8 mouse cellular contexts compared by ENCODE assay signal in genomic region chr13:34993983-34994811, GRCm38 (mm10). TPM values are rescaled to one million over a fixed set of nuclear protein-coding genes. Genes with fewer than 3 reads are reported as not detected.
A peak's percentile ranks its signal among the peaks of the same experiment; 100 is the strongest.
DNase-seq lines count a peak whose midpoint lies in the region; ATAC-seq and TF ChIP-seq lines count a peak whose summit lies in the region.

No protein-coding gene starts in this region.

- H3K36me3 ChIP-seq in megakaryocyte, embryonic 14.5 days (replicated peaks; ENCODE audit: low read length), result peaks cover 26% of the 10 kb centered on the region

- DNase-seq in gastrocnemius, adult 8-10 months (ENCODE audit: low spot score in 2 of 2), result peak; percentile 89 to 91
- DNase-seq in hindlimb bud, embryonic 11.5 days (ENCODE audit: extremely low spot score, low read depth, low spot score), result peak; percentile 53
- peak; percentile 70 to 89 for DNase-seq in left cerebral cortex, adult 8-10 months (ENCODE audit: low spot score in 2 of 2)
- peak; percentile 94 to 95 for DNase-seq in right cerebral cortex, postnatal 10 days (ENCODE audit: low spot score in 2 of 2)
- DNase-seq in urinary bladder, postnatal 25 days (ENCODE audit: low spot score), result peak; percentile 92

- peak; percentile 93 for ATAC-seq in activated CD4-positive, CD25-positive, alpha-beta regulatory T cell, adult 4 months

- peak overlapping the region; percentile 94 for H3K27ac ChIP-seq in cortical plate, adult 2 months (ENCODE audit: insufficient read depth, low read length)

- peak; percentile 56 for TF ChIP-seq POLR2A in cortical plate, adult 2 months (IDR thresholded peaks at IDR 0.05; ENCODE audit: extremely low read depth, insufficient read depth, low read length)

- H3K27me3 ChIP-seq in megakaryocyte, embryonic 14.5 days (replicated peaks), result no peaks in the 10 kb centered on the region

- TF ChIP-seq CTCF in cortical plate, adult 2 months (IDR thresholded peaks at IDR 0.05; ENCODE audit: extremely low read depth, insufficient read depth, low read length), result no peak

- H3K4me1 ChIP-seq in cortical plate, adult 2 months (ENCODE audit: control insufficient read depth, insufficient read depth, low read length), result no peaks in the 10 kb centered on the region; the same call in 1 of the 2 replicates
- H3K4me1 ChIP-seq in megakaryocyte, embryonic 14.5 days, result peaks cover 24% of the 10 kb centered on the region

- peak overlapping the region; percentile 81 for H3K4me3 ChIP-seq in cortical plate, adult 2 months (ENCODE audit: insufficient read depth, low read length)
- H3K4me3 ChIP-seq in megakaryocyte, embryonic 14.5 days (replicated peaks), result peak overlapping the region; percentile 95

- peaks cover 8% of the 10 kb centered on the region; the same call in 1 of the 2 replicates for H3K9me3 ChIP-seq in megakaryocyte, embryonic 14.5 days

RNA-seq across cellular contexts. Expression of gene Eci3, which starts 30.6 kb away (rescaled TPM):
- under 1 TPM in 1 of 2 experiments, not detected in 1; 0.62 TPM for polyA plus RNA-seq in activated CD4-positive, CD25-positive, alpha-beta regulatory T cell, adult 4 months (2017; shearing (Covaris generic))
- not detected in 2 replicates for polyA plus RNA-seq in cortical plate, adult 2 months (2012; rRNA removed)
- under 1 TPM; 0.32 to 0.65 (median 0.46) TPM for total RNA-seq in gastrocnemius, adult 8-10 months (2022)
- total RNA-seq in left cerebral cortex, adult 8-10 months (2022), result 1 to 10 TPM in 2 of 4 experiments, under 1 TPM in 2; 0.41 to 2.0 (median 0.90) TPM
- polyA plus RNA-seq in megakaryocyte, embryonic 14.5 days (2012; ENCODE audit: insufficient read depth, low replicate concordance), result not detected in 2 replicates

RNA-seq across cellular contexts. Expression of gene Eci2, which starts 32.7 kb away (rescaled TPM):
- polyA plus RNA-seq in activated CD4-positive, CD25-positive, alpha-beta regulatory T cell, adult 4 months (2017; shearing (Covaris generic)), result 100 to 1,000 TPM; 103 to 110 TPM
- 61.1 and 61.4 TPM in 2 replicates for polyA plus RNA-seq in cortical plate, adult 2 months (2012; rRNA removed)
- total RNA-seq in gastrocnemius, adult 8-10 months (2022), result 10 to 100 TPM; 75.3 to 88.2 (median 81.1) TPM
- total RNA-seq in left cerebral cortex, adult 8-10 months (2022), result 10 to 100 TPM; 46.2 to 59.1 (median 50.7) TPM
- polyA plus RNA-seq in megakaryocyte, embryonic 14.5 days (2012; ENCODE audit: insufficient read depth, low replicate concordance), result 17.1 TPM in 1 of 2 replicates, not detected in the other

Comparison
In these comparisons a context has a peak if more than half of its experiments do, and no peak if none do; other contexts are left out.
1. Peak in every context shown above with its lines: DNase-seq, ATAC-seq, H3K4me3 ChIP-seq and H3K27ac ChIP-seq.